Mouse (Mus musculus): ENCODE measurements around the gene Tlr7. TPM values are rescaled to one million over a fixed set of nuclear protein-coding genes. Genes with fewer than 3 reads are reported as not detected.

Gene Tlr7
- polyA plus RNA-seq, 1 experiment from 2014 or later: 1.4 TPM

- Histone ChIP-seq H3K36me3 (no peaks in the 10 kb centered on the region), H3K4me3 (replicated peaks) (no peak overlapping the region), H3K27me3 (no peaks in the 10 kb centered on the region), H3K9ac (no peak overlapping the region), H3K9me3 (replicated peaks) (no peaks in the 10 kb centered on the region), H3K27ac (replicated peaks) (no peak overlapping the region), H3K4me1 (no peaks in the 10 kb centered on the region), H3K4me2 (replicated peaks) (no peak overlapping the region)
- WGBS: 85% methylated on average over 1 of the region's 1 CpGs
- no peak for ATAC-seq (ENCODE audit: insufficient number of reproducible peaks, low FRiP score, low TSS enrichment, low read depth)
Observed at GRCm38 (mm10) chrX:167334571-167334970, 4.2 kb upstream of the Tlr7 start.

GRCm38 (mm10) chrX:167332607-167333006 is 2.2 kb upstream of the Tlr7 start:
- Histone ChIP-seq H3K4me2 (replicated peaks) (no peak overlapping the region), H3K9me3 (replicated peaks) (no peaks in the 10 kb centered on the region), H3K27me3 (no peaks in the 10 kb centered on the region), H3K9ac (no peak overlapping the region), H3K36me3 (no peaks in the 10 kb centered on the region), H3K4me1 (no peaks in the 10 kb centered on the region), H3K27ac (replicated peaks) (no peak overlapping the region), H3K4me3 (replicated peaks) (no peak overlapping the region)
- 88% methylated on average over 1 of the region's 1 CpGs for WGBS
- ATAC-seq (ENCODE audit: insufficient number of reproducible peaks, low FRiP score, low TSS enrichment, low read depth): no peak

GRCm38 (mm10) chrX:167330993-167331392 is 635 bp upstream of the Tlr7 start:
- Histone ChIP-seq H3K4me1 (no peaks in the 10 kb centered on the region), H3K9ac (no peak overlapping the region), H3K27me3 (0 out of 2 replicates have a peak, but pooled peaks cover 2% of the 10 kb centered on the region), H3K36me3 (no peaks in the 10 kb centered on the region), H3K9me3 (replicated peaks) (no peaks in the 10 kb centered on the region), H3K27ac (replicated peaks) (no peak overlapping the region), H3K4me3 (replicated peaks) (no peak overlapping the region), H3K4me2 (replicated peaks) (no peak overlapping the region)
- no peak for ATAC-seq (ENCODE audit: insufficient number of reproducible peaks, low FRiP score, low TSS enrichment, low read depth)
- 73% methylated on average over 4 of the region's 4 CpGs for WGBS

- no peaks in the 10 kb centered on the region for H3K9me3 ChIP-seq (replicated peaks)
- ATAC-seq (ENCODE audit: insufficient number of reproducible peaks, low FRiP score, low TSS enrichment, low read depth): no peak
- no peaks in the 10 kb centered on the region for H3K36me3 ChIP-seq
- H3K27me3 ChIP-seq: 0 out of 2 replicates have a peak, but pooled peaks cover 3% of the 10 kb centered on the region
- no peak overlapping the region for H3K9ac ChIP-seq
- no peak overlapping the region for H3K4me2 ChIP-seq (replicated peaks)
- no peaks in the 10 kb centered on the region for H3K4me1 ChIP-seq
- no peak overlapping the region for H3K4me3 ChIP-seq (replicated peaks)
- no peak overlapping the region for H3K27ac ChIP-seq (replicated peaks)
- 81% methylated on average over 1 of the region's 1 CpGs for WGBS
Observed at GRCm38 (mm10) chrX:167329620-167330019, 738 bp downstream of the Tlr7 start.

- Histone ChIP-seq H3K4me2 (replicated peaks) (no peak overlapping the region), H3K9me3 (replicated peaks) (no peaks in the 10 kb centered on the region), H3K4me3 (replicated peaks) (no peak overlapping the region), H3K36me3 (no peaks in the 10 kb centered on the region), H3K27me3 (0 out of 2 replicates have a peak, but pooled peaks cover 3% of the 10 kb centered on the region), H3K9ac (no peak overlapping the region), H3K27ac (replicated peaks) (no peak overlapping the region), H3K4me1 (no peaks in the 10 kb centered on the region)
- no peak for ATAC-seq (ENCODE audit: insufficient number of reproducible peaks, low FRiP score, low TSS enrichment, low read depth)
- 64% methylated on average over 1 of the region's 1 CpGs for WGBS
Observed at GRCm38 (mm10) chrX:167329098-167329497, 1.3 kb downstream of the Tlr7 start.

- Histone ChIP-seq H3K36me3 (no peaks in the 10 kb centered on the region), H3K4me2 (replicated peaks) (no peak overlapping the region), H3K4me1 (no peaks in the 10 kb centered on the region), H3K9me3 (replicated peaks) (no peaks in the 10 kb centered on the region), H3K27ac (replicated peaks) (no peak overlapping the region), H3K9ac (no peak overlapping the region), H3K27me3 (0 out of 2 replicates have a peak, but pooled peaks cover 3% of the 10 kb centered on the region), H3K4me3 (replicated peaks) (no peak overlapping the region)
- 84% methylated on average over 3 of the region's 3 CpGs for WGBS
- ATAC-seq (ENCODE audit: insufficient number of reproducible peaks, low FRiP score, low TSS enrichment, low read depth): no peak
Observed at GRCm38 (mm10) chrX:167328519-167328918, 1.8 kb downstream of the Tlr7 start.

- no peak for ATAC-seq (ENCODE audit: insufficient number of reproducible peaks, low FRiP score, low TSS enrichment, low read depth)
Observed at GRCm38 (mm10) chrX:167323742-167324141, 6.6 kb downstream of the Tlr7 start.

GRCm38 (mm10) chrX:167321233-167321806 is 9.0 kb downstream of the Tlr7 start:
- 0 out of 2 replicates have a peak, but pooled peaks cover 6% of the 10 kb centered on the region for H3K27me3 ChIP-seq
- no peaks in the 10 kb centered on the region for H3K9me3 ChIP-seq (replicated peaks)
- no peak overlapping the region for H3K9ac ChIP-seq
- ATAC-seq (ENCODE audit: insufficient number of reproducible peaks, low FRiP score, low TSS enrichment, low read depth): no peak
- WGBS: 54% methylated on average over 4 of the region's 4 CpGs
- H3K4me2 ChIP-seq (replicated peaks): no peak overlapping the region
- H3K27ac ChIP-seq (replicated peaks): no peak overlapping the region
- no peaks in the 10 kb centered on the region for H3K36me3 ChIP-seq
- H3K4me3 ChIP-seq (replicated peaks): no peak overlapping the region
- H3K4me1 ChIP-seq: no peaks in the 10 kb centered on the region

More at GRCm38 (mm10) chrX:167323742-167324141, 6.6 kb downstream of the Tlr7 start:
- Histone ChIP-seq H3K27ac (replicated peaks) (no peak overlapping the region), H3K36me3 (no peaks in the 10 kb centered on the region), H3K9ac (no peak overlapping the region), H3K27me3 (0 out of 2 replicates have a peak, but pooled peaks cover 6% of the 10 kb centered on the region), H3K4me2 (replicated peaks) (no peak overlapping the region), H3K9me3 (replicated peaks) (no peaks in the 10 kb centered on the region), H3K4me1 (no peaks in the 10 kb centered on the region), H3K4me3 (replicated peaks) (no peak overlapping the region)
- 35% methylated on average over 1 of the region's 1 CpGs for WGBS

- Histone ChIP-seq H3K36me3 (no peaks in the 10 kb centered on the region), H3K4me2 (replicated peaks) (no peak overlapping the region), H3K27ac (replicated peaks) (no peak overlapping the region), H3K9me3 (replicated peaks) (no peaks in the 10 kb centered on the region), H3K9ac (no peak overlapping the region), H3K4me3 (replicated peaks) (no peak overlapping the region), H3K4me1 (no peaks in the 10 kb centered on the region), H3K27me3 (0 out of 2 replicates have a peak, but pooled peaks cover 3% of the 10 kb centered on the region)
- 56% methylated on average over 4 of the region's 4 CpGs for WGBS
- no peak for ATAC-seq (ENCODE audit: insufficient number of reproducible peaks, low FRiP score, low TSS enrichment, low read depth)
Observed at GRCm38 (mm10) chrX:167318819-167319396, 11.4 kb downstream of the Tlr7 start.

- Histone ChIP-seq H3K36me3 (no peaks in the 10 kb centered on the region), H3K27ac (replicated peaks) (no peak overlapping the region), H3K4me1 (no peaks in the 10 kb centered on the region), H3K9ac (no peak overlapping the region), H3K4me3 (replicated peaks) (no peak overlapping the region), H3K27me3 (0 out of 2 replicates have a peak, but pooled peaks cover 2% of the 10 kb centered on the region), H3K9me3 (replicated peaks) (no peaks in the 10 kb centered on the region), H3K4me2 (replicated peaks) (no peak overlapping the region)
- no peak for ATAC-seq (ENCODE audit: insufficient number of reproducible peaks, low FRiP score, low TSS enrichment, low read depth)
- WGBS: 65% methylated on average over 5 of the region's 5 CpGs
Observed at GRCm38 (mm10) chrX:167315766-167316165, 14.6 kb downstream of the Tlr7 start.

GRCm38 (mm10) chrX:167315093-167315726 is 15.1 kb downstream of the Tlr7 start:
- no peak overlapping the region for H3K4me3 ChIP-seq (replicated peaks)
- no peaks in the 10 kb centered on the region for H3K27me3 ChIP-seq
- no peaks in the 10 kb centered on the region for H3K4me1 ChIP-seq
- ATAC-seq (ENCODE audit: insufficient number of reproducible peaks, low FRiP score, low TSS enrichment, low read depth): no peak
- no peak overlapping the region for H3K4me2 ChIP-seq (replicated peaks)
- WGBS: 69% methylated on average over 4 of the region's 4 CpGs
- no peak overlapping the region for H3K27ac ChIP-seq (replicated peaks)
- H3K36me3 ChIP-seq: no peaks in the 10 kb centered on the region
- H3K9me3 ChIP-seq (replicated peaks): no peaks in the 10 kb centered on the region
- no peak overlapping the region for H3K9ac ChIP-seq

Measured in embryonic facial prominence, embryonic 15.5 days (tissue).